Mouse (Mus musculus): ENCODE data around the gene 1500009C09Rik. TPM values are rescaled to one million over a fixed set of nuclear protein-coding genes. Genes with fewer than 3 reads are reported as not detected.

Gene 1500009C09Rik
- polyA plus RNA-seq, 1 experiment from 2014 or later = not detected

DNA sequence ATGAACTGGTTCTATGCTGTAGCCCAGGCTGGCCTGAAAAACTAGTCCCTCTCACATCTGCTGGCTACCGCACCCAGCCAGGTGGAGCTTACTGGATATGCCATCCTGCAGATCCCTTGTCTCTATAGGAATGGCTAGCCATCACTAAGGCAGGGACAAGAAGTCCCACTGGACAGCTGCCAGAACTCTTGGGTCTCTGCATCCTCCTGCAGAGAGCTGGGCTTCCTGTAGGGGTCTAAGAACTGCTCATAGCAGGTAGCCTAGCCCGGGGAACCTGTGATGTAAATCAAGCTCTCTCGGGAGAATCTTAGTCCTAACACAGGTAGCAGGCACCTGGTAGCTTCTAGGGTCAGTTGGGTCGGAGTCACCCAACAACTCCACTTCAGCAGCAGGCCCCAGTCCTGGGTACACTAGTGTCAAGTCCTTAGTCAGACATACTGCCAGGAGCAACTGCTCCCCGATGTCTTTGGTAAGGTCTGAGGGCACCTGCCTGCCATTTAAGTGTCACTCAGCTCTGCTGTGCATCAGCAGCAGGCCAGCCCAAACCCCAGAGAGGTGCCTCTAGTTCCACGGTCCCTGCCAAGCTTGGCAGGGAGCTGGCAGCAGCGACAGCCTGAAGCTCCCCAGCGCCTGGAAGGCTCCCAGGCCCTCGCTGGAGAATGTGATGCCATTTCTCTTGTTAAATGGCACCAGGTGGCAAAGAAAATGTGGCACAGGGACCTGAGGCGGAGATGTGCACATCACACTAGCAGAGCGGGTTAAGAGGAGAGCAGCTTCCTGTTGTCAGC lies 20.4 kb upstream of the 1500009C09Rik start:
- WGBS = 60% methylated on average over 11 of the region's 11 CpGs
- Histone ChIP-seq H3K27me3 (replicated peaks; ENCODE audit: insufficient read depth, low read length) (no peaks in the 10 kb centered on the region), H3K4me2 (replicated peaks; ENCODE audit: low read depth, low read length) (no peak overlapping the region), H3K9me3 (ENCODE audit: low read length) (no peaks in the 10 kb centered on the region), H3K9ac (replicated peaks; ENCODE audit: low read depth) (no peak overlapping the region), H3K4me1 (ENCODE audit: insufficient read depth, low read depth, low read length) (no peaks in the 10 kb centered on the region), H3K4me3 (ENCODE audit: low read depth, low read length) (no peak overlapping the region), H3K27ac (ENCODE audit: low read length) (no peak overlapping the region), H3K36me3 (ENCODE audit: insufficient read depth, low read length) (no peaks in the 10 kb centered on the region)
- DNase-seq (ENCODE audit: low spot score) = no peak
- no peak for TF ChIP-seq EP300 (IDR thresholded peaks at IDR 0.05)
- TF ChIP-seq CTCF (IDR thresholded peaks at IDR 0.05) = no peak
- no peak for ATAC-seq

- H3K27ac ChIP-seq (ENCODE audit: low read length) = no peak overlapping the region
- no peaks in the 10 kb centered on the region for H3K9me3 ChIP-seq (ENCODE audit: low read length)
- H3K4me1 ChIP-seq (ENCODE audit: insufficient read depth, low read depth, low read length) = no peaks in the 10 kb centered on the region
- no peak for DNase-seq (ENCODE audit: low spot score)
- H3K4me2 ChIP-seq (replicated peaks; ENCODE audit: low read depth, low read length) = no peak overlapping the region
- H3K4me3 ChIP-seq (ENCODE audit: low read depth, low read length) = no peak overlapping the region
- TF ChIP-seq EP300 (IDR thresholded peaks at IDR 0.05) (no peak), CTCF (IDR thresholded peaks at IDR 0.05) (no peak)
- no peaks in the 10 kb centered on the region for H3K36me3 ChIP-seq (ENCODE audit: insufficient read depth, low read length)
- WGBS = 56% methylated on average over 4 of the region's 4 CpGs
- H3K27me3 ChIP-seq (replicated peaks; ENCODE audit: insufficient read depth, low read length) = no peaks in the 10 kb centered on the region
- no peak overlapping the region for H3K9ac ChIP-seq (replicated peaks; ENCODE audit: low read depth)
- ATAC-seq = no peak
Measured at GRCm38 (mm10) chr15:82232651-82233050, 19.5 kb upstream of the 1500009C09Rik start.

DNA sequence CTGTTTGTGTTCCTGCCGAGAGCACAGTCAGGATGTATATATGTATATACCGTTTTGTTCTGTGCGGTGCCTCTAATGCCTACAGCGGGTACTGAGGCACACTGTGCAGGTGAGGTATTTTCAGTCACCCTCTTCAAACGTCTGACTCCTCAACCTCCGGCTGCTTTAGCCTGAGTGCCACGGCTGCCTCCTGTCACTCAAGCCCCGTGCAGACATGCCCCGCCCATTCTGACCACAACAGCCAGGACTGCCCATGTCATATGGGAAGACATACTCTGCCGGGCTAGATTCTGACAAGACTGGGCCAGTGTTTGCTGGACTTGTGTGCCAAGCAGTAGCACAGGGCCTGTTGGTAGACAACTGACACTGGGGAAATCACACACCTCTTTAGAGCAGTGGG lies 16.5 kb upstream of the 1500009C09Rik start:
- Histone ChIP-seq H3K36me3 (ENCODE audit: insufficient read depth, low read length) (no peaks in the 10 kb centered on the region), H3K27me3 (replicated peaks; ENCODE audit: insufficient read depth, low read length) (no peaks in the 10 kb centered on the region), H3K9ac (replicated peaks; ENCODE audit: low read depth) (no peak overlapping the region), H3K27ac (ENCODE audit: low read length) (no peak overlapping the region), H3K4me3 (ENCODE audit: low read depth, low read length) (no peak overlapping the region), H3K4me1 (ENCODE audit: insufficient read depth, low read depth, low read length) (no peaks in the 10 kb centered on the region), H3K4me2 (replicated peaks; ENCODE audit: low read depth, low read length) (no peak overlapping the region), H3K9me3 (ENCODE audit: low read length) (no peaks in the 10 kb centered on the region)
- TF ChIP-seq EP300 (IDR thresholded peaks at IDR 0.05) = no peak
- no peak for TF ChIP-seq CTCF (IDR thresholded peaks at IDR 0.05)
- 44% methylated on average over 10 of the region's 10 CpGs for WGBS
- DNase-seq (ENCODE audit: low spot score) = peak; percentile 21
- ATAC-seq = peak; percentile 44

DNA sequence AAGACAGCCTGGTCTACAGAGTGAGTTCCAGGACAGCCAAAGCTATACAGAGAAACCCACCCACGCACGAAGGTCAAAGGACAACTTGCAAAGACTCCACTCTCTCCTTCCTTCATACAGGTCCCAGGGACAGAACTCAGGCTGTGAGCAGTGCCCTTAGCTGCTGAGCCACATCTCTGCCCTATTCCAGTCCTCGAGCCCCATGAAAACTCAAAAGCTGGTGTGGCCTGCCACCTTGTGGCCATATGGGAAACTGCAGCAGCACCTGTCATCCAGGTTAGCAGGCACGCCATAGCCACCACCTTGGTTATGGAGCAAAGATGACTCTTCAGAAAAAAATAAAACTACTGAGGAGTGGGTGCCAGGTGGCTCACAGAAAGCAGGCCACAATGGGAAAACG lies 15.6 kb upstream of the 1500009C09Rik start:
- Histone ChIP-seq H3K4me3 (ENCODE audit: low read depth, low read length) (no peak overlapping the region), H3K9me3 (ENCODE audit: low read length) (no peaks in the 10 kb centered on the region), H3K9ac (replicated peaks; ENCODE audit: low read depth) (no peak overlapping the region), H3K4me2 (replicated peaks; ENCODE audit: low read depth, low read length) (no peak overlapping the region), H3K4me1 (ENCODE audit: insufficient read depth, low read depth, low read length) (no peaks in the 10 kb centered on the region), H3K27me3 (replicated peaks; ENCODE audit: insufficient read depth, low read length) (no peaks in the 10 kb centered on the region), H3K36me3 (ENCODE audit: insufficient read depth, low read length) (no peaks in the 10 kb centered on the region), H3K27ac (ENCODE audit: low read length) (no peak overlapping the region)
- peak; percentile 80 for DNase-seq (ENCODE audit: low spot score)
- ATAC-seq = peak; percentile 70
- WGBS = 9% methylated on average over 5 of the region's 5 CpGs
- TF ChIP-seq EP300 (IDR thresholded peaks at IDR 0.05) = no peak
- peak; percentile 99 for TF ChIP-seq CTCF (IDR thresholded peaks at IDR 0.05)

DNA sequence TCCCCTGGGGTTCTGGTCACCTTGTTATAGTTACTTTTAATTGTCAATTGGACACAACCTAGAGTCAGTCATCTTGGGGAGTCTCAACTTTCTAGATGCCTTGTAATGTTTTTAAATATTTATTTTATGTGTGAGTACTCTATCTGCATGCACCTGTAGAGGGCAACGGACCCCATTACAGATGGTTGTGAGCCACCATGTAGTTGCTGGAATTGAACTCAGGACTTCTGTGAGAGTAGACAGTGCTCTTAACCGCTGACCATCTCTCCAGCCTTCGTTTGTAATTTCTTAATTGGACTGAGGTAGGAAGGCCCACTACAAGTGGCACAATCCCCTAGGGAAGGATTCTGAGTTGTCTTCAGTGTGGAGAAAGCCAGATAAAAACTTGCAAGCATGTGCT lies 8.9 kb upstream of the 1500009C09Rik start:
- H3K27ac ChIP-seq (ENCODE audit: low read length) = no peak overlapping the region
- peaks cover 5% of the 10 kb centered on the region; the same call in 1 of the 2 replicates for H3K4me1 ChIP-seq (ENCODE audit: insufficient read depth, low read depth, low read length)
- WGBS = 64% methylated on average over 3 of the region's 3 CpGs
- TF ChIP-seq CTCF (IDR thresholded peaks at IDR 0.05) (no peak), EP300 (IDR thresholded peaks at IDR 0.05) (no peak)
- no peaks in the 10 kb centered on the region for H3K9me3 ChIP-seq (ENCODE audit: low read length)
- DNase-seq (ENCODE audit: low spot score) (no peak), ATAC-seq (no peak)
- peak overlapping the region; percentile 81 for H3K4me2 ChIP-seq (replicated peaks; ENCODE audit: low read depth, low read length)
- H3K9ac ChIP-seq (replicated peaks; ENCODE audit: low read depth) = no peak overlapping the region
- no peaks in the 10 kb centered on the region for H3K27me3 ChIP-seq (replicated peaks; ENCODE audit: insufficient read depth, low read length)
- H3K4me3 ChIP-seq (ENCODE audit: low read depth, low read length) = peak overlapping the region; percentile 69; the same call in 1 of the 2 replicates
- H3K36me3 ChIP-seq (ENCODE audit: insufficient read depth, low read length) = no peaks in the 10 kb centered on the region

DNA sequence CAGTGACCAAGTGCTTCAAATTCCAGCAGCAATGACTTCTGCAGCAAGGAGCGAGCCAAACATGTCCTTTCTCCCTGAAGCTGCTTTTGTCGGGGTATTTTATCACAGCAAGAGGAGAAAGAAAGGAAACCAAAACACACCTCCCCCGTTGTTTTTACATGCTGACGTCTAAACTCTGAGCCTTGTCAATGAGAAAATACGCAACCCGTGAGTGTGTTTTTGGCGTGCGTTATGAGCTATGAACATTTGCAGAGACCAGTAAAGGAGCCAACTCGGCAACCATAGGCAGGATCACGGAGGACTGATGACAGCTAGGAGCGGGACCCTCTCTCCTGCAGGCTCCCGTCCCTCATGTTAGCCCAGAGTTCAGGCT lies 8.5 kb upstream of the 1500009C09Rik start:
- peak overlapping the region; percentile 69 for H3K4me3 ChIP-seq (ENCODE audit: low read depth, low read length)
- no peak for ATAC-seq
- no peak for DNase-seq (ENCODE audit: low spot score)

More for the DNA sequence above, 8.5 kb upstream of the 1500009C09Rik start:
- peak overlapping the region; percentile 81 for H3K4me2 ChIP-seq (replicated peaks; ENCODE audit: low read depth, low read length)
- H3K9ac ChIP-seq (replicated peaks; ENCODE audit: low read depth) = 0 out of 2 replicates have a peak overlapping the region, but pooled peaks have one; percentile 23
- peaks cover 5% of the 10 kb centered on the region; the same call in 1 of the 2 replicates for H3K4me1 ChIP-seq (ENCODE audit: insufficient read depth, low read depth, low read length)
- H3K36me3 ChIP-seq (ENCODE audit: insufficient read depth, low read length) = no peaks in the 10 kb centered on the region
- WGBS = 1% methylated on average over 12 of the region's 12 CpGs
- TF ChIP-seq CTCF (IDR thresholded peaks at IDR 0.05) = no peak
- no peak for TF ChIP-seq EP300 (IDR thresholded peaks at IDR 0.05)
- H3K9me3 ChIP-seq (ENCODE audit: low read length) = no peaks in the 10 kb centered on the region
- no peak overlapping the region for H3K27ac ChIP-seq (ENCODE audit: low read length)
- no peaks in the 10 kb centered on the region for H3K27me3 ChIP-seq (replicated peaks; ENCODE audit: insufficient read depth, low read length)

Measured in lung, postnatal 0 days (tissue).